Mouse (Mus musculus) cortical plate, adult 2 months (tissue): ENCODE results near the gene Gm42688. TPM values are rescaled to one million over a fixed set of nuclear protein-coding genes. Genes with fewer than 3 reads are reported as not detected.
A peak's percentile ranks its signal among the peaks of the same experiment; 100 is the strongest.

Experiments used
- H3K27ac ChIP-seq: fragments of 200-500 bp; 2 replicates; pipeline ENCODE4 v1.5.1; 2012; ENCODE audit warnings: low read length, control low read depth, inconsistent platforms; ENCODE audit not compliant: insufficient read depth
- H3K4me1 ChIP-seq: fragments of 200-500 bp; 2 replicates; pipeline ENCODE4 v1.6.1; 2011; ENCODE audit warnings: low read length; ENCODE audit not compliant: control insufficient read depth, insufficient read depth
- H3K4me3 ChIP-seq: fragments of 200-500 bp; 2 replicates; pipeline ENCODE4 v1.5.1; 2011; ENCODE audit warnings: mild to moderate bottlenecking, low read length, control low read depth; ENCODE audit not compliant: insufficient read depth
- CTCF ChIP-seq: fragments of 200-500 bp; IDR thresholded peaks from 2 replicates; pipeline ENCODE4 v1.5.1; 2011; ENCODE audit warnings: mild to moderate bottlenecking, control low read depth, low read length; ENCODE audit not compliant: insufficient read depth; ENCODE audit errors: extremely low read depth
- POLR2A ChIP-seq: fragments of 200-500 bp; IDR thresholded peaks from 2 replicates; pipeline ENCODE4 v1.6.1; 2011; ENCODE audit warnings: mild to moderate bottlenecking, low read length, control low read depth; ENCODE audit not compliant: insufficient read depth; ENCODE audit errors: extremely low read depth
- polyA plus RNA-seq: library from polyadenylated mRNA; depleted of rRNA; stranded (reverse); fragments of >200 nt; gene quantifications from 2 replicates; pipeline ENCODE4 v1.2.3, GENCODE M21; 2012; rRNA removed

Gm42688 gene
- polyA plus RNA-seq = 7.8 and 9.7 TPM in 2 replicates

- TF ChIP-seq CTCF = peak; percentile 54
- TF ChIP-seq POLR2A = no peak; the same call in 1 of the 2 replicates
- Histone ChIP-seq H3K4me3 (peak within 1 kb of the TSS; percentile 53), H3K27ac (peak within 1 kb of the TSS; percentile 8), H3K4me1 (peaks cover 4% of the 10 kb centered on the region)
These were observed at the start of gene Gm42688, which contains the start of gene Ccdc142 for GRCm38 (mm10) chr6:83101316-83101687. TSS of gene Gm42688 (plus strand) at chr6:83101617. TSS of gene Ccdc142 (plus strand) at chr6:83101601.

GRCm38 (mm10) chr6:83053136-83053960, 48.1 kb upstream of the Gm42688 start:
- peak overlapping the region; percentile 60 for H3K4me3 ChIP-seq
- peaks cover 4% of the 10 kb centered on the region; the same call in 1 of the 2 replicates for H3K4me1 ChIP-seq
- TF ChIP-seq POLR2A (no peak), CTCF (no peak)
- no peak overlapping the region for H3K27ac ChIP-seq

GRCm38 (mm10) chr6:83054074-83054851, 47.2 kb upstream of the Gm42688 start, which contains the start of gene Aup1:
TSS of gene Aup1 (plus strand) at chr6:83054521.
- Histone ChIP-seq H3K4me3 (peak within 1 kb of the TSS; percentile 60), H3K4me1 (peaks cover 4% of the 10 kb centered on the region; the same call in 1 of the 2 replicates), H3K27ac (no peak within 1 kb of the TSS)
- TF ChIP-seq POLR2A (peak; percentile 83; the same call in 1 of the 2 replicates), CTCF (no peak)

DNA sequence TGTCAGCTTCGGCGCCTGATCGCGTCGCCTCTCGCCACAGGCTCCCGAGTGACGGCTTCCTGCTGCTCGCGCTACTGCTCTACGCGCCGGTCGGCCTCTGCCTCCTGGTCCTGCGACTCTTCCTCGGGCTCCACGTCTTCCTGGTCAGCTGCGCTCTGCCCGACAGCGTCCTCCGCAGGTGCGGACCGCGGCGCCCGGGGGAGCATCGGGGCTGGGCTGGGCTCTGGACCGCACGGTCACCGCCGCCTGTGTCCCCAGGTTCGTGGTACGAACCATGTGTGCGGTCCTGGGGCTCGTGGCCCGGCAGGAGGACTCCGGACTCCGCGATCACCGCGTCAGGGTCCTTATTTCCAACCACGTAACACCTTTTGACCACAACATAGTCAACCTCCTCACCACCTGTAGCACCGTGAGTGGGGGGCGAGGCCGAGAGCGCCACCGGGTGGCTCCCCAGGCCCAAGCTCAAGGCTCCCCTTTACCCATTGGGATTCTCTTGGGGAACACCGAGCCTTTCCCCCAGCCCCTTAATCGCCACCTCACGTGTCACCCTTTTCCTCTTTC, 46.5 kb upstream of the Gm42688 start, which contains the start of gene Htra2:
Gene Htra2, minus strand, starts transcription at position 403 of the 561 bp plus-strand sequence.
- peak within 1 kb of the TSS; percentile 60 for H3K4me3 ChIP-seq
- H3K4me1 ChIP-seq = peaks cover 4% of the 10 kb centered on the region; the same call in 1 of the 2 replicates
- TF ChIP-seq POLR2A = no peak
- no peak for TF ChIP-seq CTCF
- no peak within 1 kb of the TSS for H3K27ac ChIP-seq

DNA sequence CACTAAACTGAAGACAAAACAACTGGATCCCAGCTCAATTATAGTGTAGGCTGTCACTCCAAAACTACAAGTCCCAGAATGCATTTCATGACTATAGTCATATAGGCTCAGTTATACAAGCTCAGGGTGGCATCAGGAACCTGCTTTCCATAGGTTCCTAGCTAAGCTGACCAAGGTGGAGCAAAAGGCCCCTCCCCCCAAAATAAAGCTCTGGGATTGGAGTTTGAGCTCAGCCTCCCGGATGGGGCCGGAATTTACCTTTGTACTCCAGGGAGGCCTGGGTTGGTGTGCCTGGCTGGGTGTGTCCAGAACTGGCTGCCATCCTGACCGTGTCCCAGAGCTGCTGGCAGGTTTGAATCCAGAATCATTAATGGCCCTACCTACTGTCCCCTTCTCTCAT, 43.6 kb upstream of the Gm42688 start, which contains the start of gene Dqx1:
Gene Dqx1, plus strand, starts transcription at position 55 of the 400 bp plus-strand sequence.
- Histone ChIP-seq H3K4me1 (0 out of 2 replicates have a peak, but pooled peaks cover 2% of the 10 kb centered on the region), H3K4me3 (no peak within 1 kb of the TSS), H3K27ac (no peak within 1 kb of the TSS)
- TF ChIP-seq POLR2A = no peak
- TF ChIP-seq CTCF = no peak

DNA sequence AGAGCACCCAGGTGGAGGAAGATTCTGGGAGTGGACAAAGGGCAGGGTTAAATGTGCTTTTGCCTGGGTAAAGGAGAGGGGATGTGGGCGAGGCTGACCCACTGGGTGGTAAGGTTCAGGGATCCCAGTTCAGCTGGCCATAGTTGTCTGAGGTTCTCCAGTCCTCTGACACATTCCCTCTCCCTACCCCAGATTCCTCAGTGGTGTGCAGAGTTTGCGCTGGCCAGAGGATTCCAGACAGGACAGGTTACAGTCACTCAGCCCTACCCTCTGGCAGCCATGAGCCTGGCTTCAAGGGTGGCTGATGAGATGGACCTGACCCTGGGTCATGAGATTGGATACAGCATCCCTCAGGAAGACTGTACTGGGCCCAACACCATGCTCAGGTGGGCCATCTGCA, 42.7 kb upstream of the Gm42688 start:
- no peaks in the 10 kb centered on the region for H3K4me1 ChIP-seq
- no peak overlapping the region for H3K27ac ChIP-seq
- TF ChIP-seq POLR2A (no peak), CTCF (no peak)
- no peak overlapping the region for H3K4me3 ChIP-seq

GRCm38 (mm10) chr6:83065995-83066394, 35.4 kb upstream of the Gm42688 start:
- no peak for TF ChIP-seq POLR2A
- TF ChIP-seq CTCF = no peak
- Histone ChIP-seq H3K4me3 (no peak overlapping the region), H3K27ac (no peak overlapping the region)

DNA sequence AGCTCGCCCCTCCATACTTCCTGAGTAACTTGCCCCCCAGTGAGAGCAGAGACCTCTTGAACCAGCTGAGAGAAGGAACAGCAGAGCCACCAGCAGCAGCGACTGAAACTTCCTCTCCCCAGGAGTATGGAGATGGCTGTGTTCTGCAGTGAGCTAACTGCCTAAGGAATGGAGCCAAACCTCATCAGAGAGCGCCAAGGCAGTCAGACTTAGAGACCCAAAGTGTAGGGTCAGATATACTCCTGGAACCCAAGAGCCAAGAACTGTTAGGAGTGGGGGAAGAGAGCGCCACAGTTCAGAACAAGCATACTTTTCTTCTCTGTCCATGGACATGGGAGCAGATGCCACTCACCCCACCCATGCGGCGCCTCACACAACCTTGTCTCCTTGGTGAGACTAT, 35.0 kb upstream of the Gm42688 start:
- H3K4me3 ChIP-seq = no peak overlapping the region
- no peaks in the 10 kb centered on the region for H3K4me1 ChIP-seq
- no peak for TF ChIP-seq POLR2A
- no peak for TF ChIP-seq CTCF
- H3K27ac ChIP-seq = no peak overlapping the region

More at GRCm38 (mm10) chr6:83065995-83066394, 35.4 kb upstream of the Gm42688 start:
- H3K4me1 ChIP-seq = no peaks in the 10 kb centered on the region

- no peak overlapping the region for H3K4me3 ChIP-seq
- TF ChIP-seq CTCF = no peak
- no peak for TF ChIP-seq POLR2A
- no peak overlapping the region for H3K27ac ChIP-seq
- no peaks in the 10 kb centered on the region for H3K4me1 ChIP-seq
These were observed 33.2 kb upstream of the Gm42688 start for GRCm38 (mm10) chr6:83068221-83068620.
